Mouse (Mus musculus) stomach, postnatal 0 days (tissue): ENCODE measurements around the gene Naif1. TPM values are rescaled to one million over a fixed set of nuclear protein-coding genes. Genes with fewer than 3 reads are reported as not detected.

Experiments used
- ATAC-seq: fragments of 200-750 bp; cut with Nextera tagmentation; 2 replicates; pipeline ENCODE4 v1.8.0; 2017; ENCODE audit not compliant: low FRiP score, low TSS enrichment
- DNase-seq: peaks from one replicate; pipeline ENCODE4 v3.0.0-alpha.2; 2016; ENCODE audit warnings: low spot score
- H3K27ac ChIP-seq: fragments of 300-500 bp; sonication (generic); replicated peaks from 2 replicates; pipeline ENCODE4 v1.5.1; 2014; ENCODE audit warnings: mild to moderate bottlenecking, control low read depth
- H3K27me3 ChIP-seq: fragments of 300-500 bp; sonication (generic); 2 replicates; pipeline ENCODE4 v1.6.1; 2014; ENCODE audit warnings: low read length; ENCODE audit not compliant: control insufficient read depth, insufficient read depth
- H3K36me3 ChIP-seq: fragments of 300-500 bp; sonication (generic); 2 replicates; pipeline ENCODE4 v1.6.1; 2014; ENCODE audit warnings: low read length, mixed read lengths; ENCODE audit not compliant: control insufficient read depth, insufficient read depth
- H3K4me1 ChIP-seq: fragments of 300-500 bp; sonication (generic); replicated peaks from 2 replicates; pipeline ENCODE4 v1.6.1; 2014; ENCODE audit warnings: antibody characterized with exemption; ENCODE audit not compliant: control insufficient read depth, insufficient read depth
- H3K4me2 ChIP-seq: fragments of 300-500 bp; sonication (generic); replicated peaks from 2 replicates; pipeline ENCODE4 v1.6.1; 2014; ENCODE audit warnings: low read depth, mild to moderate bottlenecking, control low read depth, moderate library complexity
- H3K4me3 ChIP-seq: fragments of 300-500 bp; sonication (generic); 2 replicates; pipeline ENCODE4 v1.5.1; 2014; ENCODE audit warnings: low read depth, low read length, control low read depth
- H3K9ac ChIP-seq: fragments of 300-500 bp; sonication (generic); 2 replicates; pipeline ENCODE4 v1.6.1; 2014; ENCODE audit warnings: mild to moderate bottlenecking, low read length, control low read depth, mixed read lengths
- H3K9me3 ChIP-seq: fragments of 300-500 bp; sonication (generic); 2 replicates; pipeline ENCODE4 v1.6.1; 2016; ENCODE audit warnings: low read length; ENCODE audit not compliant: control insufficient read depth
- CTCF ChIP-seq: IDR thresholded peaks from 2 replicates; pipeline ENCODE4 v1.5.1; 2016; ENCODE audit warnings: antibody characterized with exemption, low read depth, mild to moderate bottlenecking, moderate library complexity
- EP300 ChIP-seq: optimal IDR thresholded peaks from 2 replicates; pipeline ENCODE3; 2016; ENCODE audit warnings: antibody characterized with exemption
- WGBS: fragments of 180-500 bp; shearing (Covaris S2); extraction: QIAGEN DNeasy Blood & Tissue Kit; methylation state at CpG from one replicate; pipeline ENCODE4 v1.1.7; 2014; 5-methylcytosine and 5-hydroxymethylcytosine counted together
- polyA plus RNA-seq: library from polyadenylated mRNA; unstranded; fragments of >200 nt; fragmentation: Nextera tagmentation; extraction: Ambion mirVana; gene quantifications from 2 replicates; pipeline ENCODE4 v1.2.1, GENCODE M21; 2015

Gene Naif1
- polyA plus RNA-seq, 1 experiment from 2014 or later: 2.6 TPM

DNA sequence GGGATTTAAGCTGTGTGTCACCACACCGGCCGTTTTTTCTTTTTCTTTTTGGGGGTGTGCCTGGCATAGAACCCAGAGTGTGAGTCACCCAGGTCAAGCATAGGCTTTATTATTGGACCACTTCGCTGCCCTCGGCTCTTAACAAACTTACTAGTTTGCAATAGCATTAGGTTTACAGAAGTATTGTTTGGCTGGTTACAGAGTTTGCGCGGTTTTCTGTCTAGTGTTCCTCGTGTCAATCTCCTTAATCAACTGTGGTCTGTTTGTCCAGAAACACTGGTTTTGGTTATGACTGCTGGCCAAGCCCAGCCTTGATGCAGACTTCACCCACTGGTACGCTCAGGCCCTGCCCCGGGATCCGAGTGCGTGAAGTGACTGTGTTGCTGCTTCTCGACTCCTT lies 52.6 kb downstream of the Naif1 start:
- H3K27me3 ChIP-seq: no peaks in the 10 kb centered on the region
- no peaks in the 10 kb centered on the region for H3K9me3 ChIP-seq
- ATAC-seq (peak; percentile 57), DNase-seq (peak; percentile 71)
- H3K4me3 ChIP-seq: no peak overlapping the region
- peak overlapping the region; percentile 90 for H3K27ac ChIP-seq
- whole genome bisulfite sequencing: 52% methylated on average over 12 of the region's 12 CpGs
- H3K36me3 ChIP-seq: no peaks in the 10 kb centered on the region
- TF ChIP-seq EP300 (no peak), CTCF (no peak)
- peaks cover 5% of the 10 kb centered on the region; the same call in 1 of the 2 replicates for H3K4me1 ChIP-seq
- H3K9ac ChIP-seq: 0 out of 2 replicates have a peak overlapping the region, but pooled peaks have one; percentile 13
- no peak overlapping the region for H3K4me2 ChIP-seq

GRCm38 (mm10) chr2:32503588-32503987 lies 53.3 kb downstream of the Naif1 start:
- Histone ChIP-seq H3K9me3 (no peaks in the 10 kb centered on the region), H3K36me3 (no peaks in the 10 kb centered on the region), H3K27ac (peak overlapping the region; percentile 90), H3K9ac (0 out of 2 replicates have a peak overlapping the region, but pooled peaks have one; percentile 13), H3K4me2 (no peak overlapping the region), H3K4me1 (peaks cover 5% of the 10 kb centered on the region; the same call in 1 of the 2 replicates), H3K27me3 (no peaks in the 10 kb centered on the region), H3K4me3 (no peak overlapping the region)
- TF ChIP-seq CTCF (no peak), EP300 (no peak)
- DNase-seq (no peak), ATAC-seq (no peak)
- 31% methylated on average over 3 of the region's 3 CpGs for WGBS

DNA sequence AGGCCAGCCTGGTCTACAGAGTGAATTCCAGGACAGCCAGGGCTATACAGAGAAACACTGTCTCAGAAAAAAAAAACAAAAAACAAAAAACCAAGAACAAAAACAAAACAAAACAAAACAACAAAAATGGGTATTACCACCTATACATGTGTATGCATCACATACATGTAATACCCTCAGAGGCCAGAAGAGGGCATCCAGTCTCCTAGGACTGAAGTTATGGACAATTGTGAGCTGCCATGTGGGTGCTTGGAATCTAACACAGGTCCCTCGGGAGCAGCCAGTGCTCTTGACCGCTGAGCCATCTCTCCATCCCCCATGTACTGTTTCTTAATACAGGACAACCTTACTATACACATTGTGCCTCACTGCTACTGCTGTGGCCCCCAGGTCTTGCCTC lies 55.3 kb downstream of the Naif1 start:
- WGBS: 98% methylated on average over 2 of the region's 2 CpGs
- TF ChIP-seq CTCF (peak; percentile 44), EP300 (no peak)
- Histone ChIP-seq H3K27me3 (no peaks in the 10 kb centered on the region), H3K4me1 (peaks cover 12% of the 10 kb centered on the region; the same call in 1 of the 2 replicates), H3K4me3 (no peak overlapping the region), H3K4me2 (no peak overlapping the region), H3K9ac (no peak overlapping the region), H3K27ac (no peak overlapping the region), H3K36me3 (no peaks in the 10 kb centered on the region), H3K9me3 (no peaks in the 10 kb centered on the region)
- no peak for DNase-seq
- no peak for ATAC-seq

Other genes starting within 250 kb of the Naif1 start
- gene Pomt1, start 213.9 kb upstream of the Naif1 start, polyA plus RNA-seq: 6.2 and 6.9 TPM in 2 replicates
- gene Uck1, start 190.3 kb upstream of the Naif1 start, polyA plus RNA-seq: 32.2 and 34.8 TPM in 2 replicates
- 18.1 and 18.5 TPM in 2 replicates for gene Golga2, start 163.1 kb upstream of the Naif1 start, polyA plus RNA-seq
- gene Swi5, start 162.4 kb upstream of the Naif1 start, polyA plus RNA-seq: 254 and 313 TPM in 2 replicates
- 14.0 and 16.1 TPM in 2 replicates for gene Ciz1, start 98.1 kb upstream of the Naif1 start, polyA plus RNA-seq
- 5.6 and 6.2 TPM in 2 replicates for gene Dnm1, start 97.1 kb upstream of the Naif1 start, polyA plus RNA-seq
- gene 1110008P14Rik, start 68.5 kb upstream of the Naif1 start, polyA plus RNA-seq: 85.0 and 90.1 TPM in 2 replicates
- 1.8 TPM in 2 replicates for gene Lcn2, start 62.2 kb upstream of the Naif1 start, polyA plus RNA-seq
- gene Ptges2, start 54.6 kb upstream of the Naif1 start, polyA plus RNA-seq: 31.6 and 33.0 TPM in 2 replicates
- gene Slc25a25, start 988 bp downstream of the Naif1 start, polyA plus RNA-seq: 11.1 and 11.5 TPM in 2 replicates
- gene Fam102a, start 84.9 kb downstream of the Naif1 start, polyA plus RNA-seq: 16.6 and 20.2 TPM in 2 replicates
- 87.5 and 91.8 TPM in 2 replicates for gene Dpm2, start 120.4 kb downstream of the Naif1 start, polyA plus RNA-seq
- 0.08 and 0.18 TPM in 2 replicates for gene Pip5kl1, start 124.3 kb downstream of the Naif1 start, polyA plus RNA-seq
- not detected in 2 replicates for gene 9430097D07Rik, start 125.2 kb downstream of the Naif1 start, polyA plus RNA-seq
- 7.4 and 7.7 TPM in 2 replicates for gene St6galnac4, start 136.6 kb downstream of the Naif1 start, polyA plus RNA-seq
- 9.1 and 11.3 TPM in 2 replicates for gene St6galnac6, start 149.3 kb downstream of the Naif1 start, polyA plus RNA-seq
- gene Ak1, start 171.3 kb downstream of the Naif1 start, polyA plus RNA-seq: 21.8 and 26.1 TPM in 2 replicates
- gene Eng, start 196.1 kb downstream of the Naif1 start, polyA plus RNA-seq: 23.0 and 23.3 TPM in 2 replicates